Mouse (Mus musculus) lung, postnatal 25 days (tissue): ENCODE measurements around the gene E030030I06Rik.
A peak's percentile ranks its signal among the peaks of the same experiment; 100 is the strongest.
"Not testable (repeated sequence)": the region's sequence is repeated elsewhere in the genome, so short reads cannot be mapped to it uniquely, and the experiment has no call there.

Experiments used
- DNase-seq: peaks from one replicate; pipeline ENCODE4 v3.0.0; 2022; ENCODE audit warnings: low spot score

The E030030I06Rik gene

GRCm38 (mm10) chr10:22151863-22152640 lies 3.0 kb upstream of the E030030I06Rik start:
- DNase-seq: not testable (repeated sequence)

GRCm38 (mm10) chr10:22151056-22151862 lies 2.2 kb upstream of the E030030I06Rik start:
- DNase-seq: not testable (repeated sequence)

GRCm38 (mm10) chr10:22150593-22150992 lies 1.5 kb upstream of the E030030I06Rik start:
- DNase-seq: no peak

- DNase-seq: no peak
These were observed 808 bp upstream of the E030030I06Rik start for GRCm38 (mm10) chr10:22149691-22150465.

GRCm38 (mm10) chr10:22148441-22149072 lies 513 bp downstream of the E030030I06Rik start:
- DNase-seq: peak; percentile 84

- no peak for DNase-seq
These were observed 6.1 kb downstream of the E030030I06Rik start for GRCm38 (mm10) chr10:22142926-22143325.

GRCm38 (mm10) chr10:22142194-22142593 lies 6.9 kb downstream of the E030030I06Rik start:
- DNase-seq: peak; percentile 56

- peak; percentile 81 for DNase-seq
These were observed 8.3 kb downstream of the E030030I06Rik start for GRCm38 (mm10) chr10:22140665-22141280.

- no peak for DNase-seq
These were observed 74.5 kb downstream of the E030030I06Rik start for GRCm38 (mm10) chr10:22074531-22074930.

GRCm38 (mm10) chr10:22072739-22073138 lies 76.3 kb downstream of the E030030I06Rik start:
- no peak for DNase-seq

- DNase-seq: no peak
These were observed 78.5 kb downstream of the E030030I06Rik start for GRCm38 (mm10) chr10:22070576-22070975.

GRCm38 (mm10) chr10:22070168-22070567 lies 78.9 kb downstream of the E030030I06Rik start:
- DNase-seq: no peak

- not testable (repeated sequence) for DNase-seq
These were observed 81.1 kb downstream of the E030030I06Rik start, which contains the start of gene 4930444G20Rik for GRCm38 (mm10) chr10:22067979-22068378. 4930444G20Rik (minus strand) TSS chr10:22068079.
